Mouse (Mus musculus) layer of hippocampus, postnatal 36 days (tissue): ENCODE measurements at regions not wholly inside any gene's neighbourhood (a gene's known extent, or its start where the extent isn't known, plus 50 kb on each side); places are given as distances from the start of the nearest gene placed in this dataset.
"Not testable (repeated sequence)": the region's sequence is repeated elsewhere in the genome, so short reads cannot be mapped to it uniquely, and the experiment has no call there.

Experiments
- DNase-seq, 2 experiments: peaks; one replicate each; pipeline ENCODE4 v3.0.0; 2022

GRCm38 (mm10) chr10:15321480-15321879 is 603.5 kb upstream of the Gje1 start:
- DNase-seq, result no peak

- DNase-seq, result no peak
These were observed 599.1 kb upstream of the Gje1 start for GRCm38 (mm10) chr10:15317017-15317607.

GRCm38 (mm10) chr10:15310650-15311049 is 592.6 kb upstream of the Gje1 start:
- no peak for DNase-seq

GRCm38 (mm10) chr10:15305811-15306473 is 587.9 kb upstream of the Gje1 start:
- no peak for DNase-seq

GRCm38 (mm10) chr10:15300199-15301085 is 582.4 kb upstream of the Gje1 start:
- DNase-seq, result peak; percentile 67 to 75

GRCm38 (mm10) chr10:15299331-15300198 is 581.6 kb upstream of the Gje1 start:
- DNase-seq, result no peak

- no peak for DNase-seq
These were observed 579.2 kb upstream of the Gje1 start for GRCm38 (mm10) chr10:15297257-15297656.

GRCm38 (mm10) chr10:15294125-15294524 is 576.1 kb upstream of the Gje1 start:
- DNase-seq, result no peak

GRCm38 (mm10) chr10:15263337-15263736 is 545.3 kb upstream of the Gje1 start:
- not testable (repeated sequence) for DNase-seq

- DNase-seq, result not testable (repeated sequence)
These were observed 544.3 kb upstream of the Gje1 start for GRCm38 (mm10) chr10:15262282-15262681.

- DNase-seq, result no peak
These were observed 531.5 kb upstream of the Gje1 start for GRCm38 (mm10) chr10:15249402-15250086.

GRCm38 (mm10) chr10:15248899-15249298 is 530.9 kb upstream of the Gje1 start:
- DNase-seq, result no peak

- no peak for DNase-seq
These were observed 526.6 kb upstream of the Gje1 start for GRCm38 (mm10) chr10:15244376-15245262.

- DNase-seq, result no peak
These were observed 525.4 kb upstream of the Gje1 start for GRCm38 (mm10) chr10:15243460-15243859.

GRCm38 (mm10) chr10:15218883-15219282 is 500.9 kb upstream of the Gje1 start:
- no peak for DNase-seq

GRCm38 (mm10) chr10:15179585-15179984 is 461.6 kb upstream of the Gje1 start:
- no peak for DNase-seq

GRCm38 (mm10) chr10:15174421-15174820 is 456.4 kb upstream of the Gje1 start:
- no peak for DNase-seq

GRCm38 (mm10) chr10:15172558-15172957 is 454.5 kb upstream of the Gje1 start:
- no peak for DNase-seq

GRCm38 (mm10) chr10:15140703-15141102 is 422.7 kb upstream of the Gje1 start:
- DNase-seq, result no peak
